Mouse (Mus musculus): ENCODE results near the gene Nlrp9c.
"Not testable (repeated sequence)": the region's sequence is repeated elsewhere in the genome, so short reads cannot be mapped to it uniquely, and the experiment has no call there.

Nlrp9c gene

DNA sequence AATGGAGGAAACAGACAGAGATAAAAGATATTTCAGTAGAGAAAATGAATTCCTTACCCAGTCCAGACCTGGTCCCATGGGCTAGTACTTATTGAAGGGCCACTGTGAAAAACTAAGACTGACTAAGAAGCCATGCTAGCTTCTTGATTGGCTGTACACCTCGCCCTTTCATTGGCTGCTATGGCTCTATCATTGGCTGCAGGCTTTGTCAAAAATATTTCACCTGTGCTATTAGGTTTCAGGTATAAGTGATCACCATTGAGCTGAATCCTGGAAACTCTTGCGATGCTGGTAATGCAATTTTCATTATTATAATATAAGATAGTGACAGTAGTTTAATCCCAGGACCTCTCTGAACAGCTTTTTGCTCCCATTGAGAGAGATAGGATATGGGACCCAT is at the start of gene Nlrp9c:
Gene Nlrp9c (minus strand): TSS at position 101 of the 400 bp plus-strand sequence.
- not testable (repeated sequence) for DNase-seq (ENCODE audit: low read depth)

GRCm38 (mm10) chr7:26434813-26435212 is 31.3 kb upstream of the Nlrp9c start, which contains the start of gene Nlrp4a:
Gene Nlrp4a (plus strand): TSS chr7:26435113.
- no peak for DNase-seq (ENCODE audit: low read depth)

- not testable (repeated sequence) for DNase-seq (ENCODE audit: low read depth)
These were observed 11.7 kb downstream of the Nlrp9c start for GRCm38 (mm10) chr7:26391811-26392210.

DNA sequence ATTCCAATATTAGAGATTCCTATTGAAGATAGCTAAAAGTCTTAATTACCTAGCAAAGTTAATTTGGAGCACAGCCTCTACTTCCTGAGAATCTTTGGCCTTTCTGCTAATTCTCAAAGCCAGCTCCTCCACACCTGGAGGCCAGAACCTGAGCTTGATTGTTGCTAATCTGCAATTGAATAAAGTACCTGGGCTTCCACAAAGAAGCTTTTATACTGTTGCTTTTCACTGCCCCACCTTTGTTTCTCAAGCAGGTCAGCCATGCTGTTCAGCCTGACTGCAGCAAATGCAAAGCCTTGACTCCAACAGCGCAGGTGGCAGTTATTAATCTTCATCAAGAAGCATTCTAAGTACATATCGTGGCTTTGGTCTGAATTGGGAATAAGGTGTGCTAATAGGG is 12.4 kb downstream of the Nlrp9c start:
- DNase-seq (ENCODE audit: low read depth), result not testable (repeated sequence)

- DNase-seq (ENCODE audit: low read depth), result not testable (repeated sequence)
These were observed 16.8 kb downstream of the Nlrp9c start for GRCm38 (mm10) chr7:26386691-26387090.

- DNase-seq (ENCODE audit: low read depth), result no peak
These were observed 22.7 kb downstream of the Nlrp9c start for GRCm38 (mm10) chr7:26380807-26381206.

DNA sequence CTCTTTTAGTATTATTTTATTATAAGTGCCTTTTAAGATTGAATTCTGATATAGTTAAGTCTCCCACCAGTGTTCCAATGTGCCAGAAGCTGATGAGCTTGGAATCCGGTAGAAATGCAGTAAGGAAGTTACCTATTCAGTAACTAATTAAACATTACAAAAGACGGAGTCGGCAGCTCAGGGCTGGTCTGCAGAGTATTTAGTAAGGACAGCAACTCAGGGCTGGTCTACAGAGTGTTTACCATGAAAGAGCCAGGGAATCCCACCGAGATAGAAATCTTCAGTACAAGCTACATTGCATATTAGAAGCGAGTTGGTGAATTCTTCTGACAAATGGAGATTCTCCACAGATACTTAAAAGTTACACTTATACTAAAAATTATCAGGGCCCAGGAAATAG is 30.3 kb downstream of the Nlrp9c start:
- DNase-seq (ENCODE audit: low read depth), result not testable (repeated sequence)

- not testable (repeated sequence) for DNase-seq (ENCODE audit: low read depth)
These were observed 46.8 kb downstream of the Nlrp9c start for GRCm38 (mm10) chr7:26356719-26357118.

- not testable (repeated sequence) for DNase-seq (ENCODE audit: low read depth)
These were observed 51.2 kb downstream of the Nlrp9c start for GRCm38 (mm10) chr7:26352258-26352657.

DNA sequence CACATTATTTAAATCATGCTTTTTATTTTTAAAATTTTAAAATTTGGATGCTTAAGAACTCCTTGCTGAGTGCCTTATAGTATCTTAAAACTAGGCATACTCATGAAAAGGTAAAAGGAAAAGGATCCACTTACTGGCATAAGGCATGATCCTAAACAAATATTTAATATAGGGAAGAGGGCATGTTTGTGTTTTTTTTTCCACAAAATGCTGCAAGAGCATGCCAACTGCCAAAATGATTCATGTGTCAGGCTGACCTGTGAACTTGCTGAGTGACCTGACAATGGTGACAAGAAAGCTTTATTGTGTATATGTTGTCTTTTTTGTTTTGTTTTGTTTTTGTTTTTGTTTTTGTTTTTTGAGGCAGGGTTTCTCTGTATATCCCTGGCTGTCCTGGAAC is 53.3 kb downstream of the Nlrp9c start:
- DNase-seq (ENCODE audit: low read depth), result not testable (repeated sequence)

GRCm38 (mm10) chr7:26320361-26320760 is 83.1 kb downstream of the Nlrp9c start:
- DNase-seq (ENCODE audit: low read depth), result not testable (repeated sequence)

GRCm38 (mm10) chr7:26315809-26316208 is 87.7 kb downstream of the Nlrp9c start:
- not testable (repeated sequence) for DNase-seq (ENCODE audit: low read depth)

DNA sequence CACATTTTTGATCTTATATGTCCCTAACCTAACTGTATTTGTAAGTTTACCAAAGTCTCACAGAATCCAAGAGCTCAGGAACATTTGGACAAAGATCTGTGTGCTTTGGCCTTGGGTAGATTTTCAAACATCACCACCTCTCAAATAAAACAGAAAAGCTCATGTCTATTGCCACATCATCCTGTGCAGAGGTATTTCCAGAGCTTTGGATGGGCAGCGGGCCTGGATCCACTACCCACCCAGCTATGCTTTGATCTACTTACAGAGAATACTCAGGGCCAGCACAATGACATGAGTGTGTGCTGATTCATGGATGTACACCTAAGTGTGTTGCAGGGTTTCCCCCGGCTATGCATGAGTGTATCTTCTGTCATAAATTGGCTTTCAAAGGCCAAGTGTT is 88.3 kb downstream of the Nlrp9c start:
- not testable (repeated sequence) for DNase-seq (ENCODE audit: low read depth)

GRCm38 (mm10) chr7:26311786-26312185 is 91.7 kb downstream of the Nlrp9c start:
- not testable (repeated sequence) for DNase-seq (ENCODE audit: low read depth)

- DNase-seq (ENCODE audit: low read depth), result not testable (repeated sequence)
These were observed 96.6 kb downstream of the Nlrp9c start, which contains the start of gene Cyp2a4 for GRCm38 (mm10) chr7:26306926-26307325. Gene Cyp2a4 (plus strand): TSS chr7:26307169.

GRCm38 (mm10) chr7:26303429-26304166 is 99.9 kb downstream of the Nlrp9c start:
- DNase-seq (ENCODE audit: low read depth), result not testable (repeated sequence)
